Mouse (Mus musculus): ENCODE measurements at regions not wholly inside any gene's neighbourhood (a gene's known extent, or its start where the extent isn't known, plus 50 kb on each side); places are given as distances from the start of the nearest gene placed in this dataset.

DNA sequence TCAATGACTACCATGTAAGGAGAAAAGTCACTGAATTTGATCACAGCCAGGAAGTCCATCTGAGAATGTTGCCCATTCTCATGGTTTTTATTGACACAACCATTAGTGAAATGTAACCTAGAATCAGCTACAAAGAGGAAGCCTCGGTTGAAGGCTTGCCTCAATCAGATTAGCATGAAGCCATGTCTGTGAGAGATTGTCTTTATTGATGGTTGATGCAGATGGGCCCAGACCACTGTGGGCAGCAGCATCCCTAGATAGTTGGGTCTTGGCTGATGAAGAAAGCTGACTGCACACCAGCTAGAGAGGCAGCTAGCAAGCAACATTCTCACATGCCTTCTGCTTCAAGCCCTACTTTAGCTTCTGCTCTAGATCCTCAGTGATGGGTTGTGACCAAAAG lies 60.4 kb upstream of the Rreb1 start:
- Histone ChIP-seq H3K9ac (ENCODE audit: low read depth, low read length) (no peak overlapping the region), H3K4me1 (ENCODE audit: control insufficient read depth, insufficient read depth, low read length) (no peaks in the 10 kb centered on the region), H3K9me3 (ENCODE audit: control insufficient read depth, low read length) (no peaks in the 10 kb centered on the region), H3K4me2 (replicated peaks; ENCODE audit: low read depth, low read length) (no peak overlapping the region), H3K27ac (ENCODE audit: low read depth, low read length) (no peak overlapping the region), H3K27me3 (ENCODE audit: control insufficient read depth, insufficient read depth, low read length) (no peaks in the 10 kb centered on the region), H3K36me3 (ENCODE audit: control insufficient read depth, insufficient read depth, low read length) (no peaks in the 10 kb centered on the region), H3K4me3 (ENCODE audit: low read length) (no peak overlapping the region)
- no peak for ATAC-seq (ENCODE audit: low FRiP score, low TSS enrichment)
- 81% methylated on average over 1 of the region's 1 CpGs for WGBS

DNA sequence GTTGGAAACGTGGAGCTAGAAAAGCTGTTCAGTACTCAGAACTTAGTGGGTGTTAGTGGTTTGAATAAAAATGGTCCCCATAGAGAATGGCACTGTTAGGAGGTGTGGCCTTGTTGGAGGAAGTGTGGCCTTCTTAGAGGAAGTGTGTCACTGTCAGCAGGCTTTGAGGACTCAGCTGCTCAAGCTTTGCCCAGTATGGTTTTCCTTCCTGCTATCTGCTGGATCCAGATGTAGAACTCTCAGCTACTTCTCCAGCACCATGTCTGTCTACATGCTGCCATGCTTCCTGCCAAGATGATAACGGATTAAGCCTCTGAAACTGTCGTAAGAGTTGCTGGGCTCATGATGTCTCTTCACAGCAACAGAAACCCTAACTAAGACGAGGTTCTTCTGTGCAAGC lies 59.8 kb upstream of the Rreb1 start:
- no peaks in the 10 kb centered on the region for H3K36me3 ChIP-seq (ENCODE audit: control insufficient read depth, insufficient read depth, low read length)
- 74% methylated on average over 4 of the region's 4 CpGs for WGBS
- H3K27ac ChIP-seq (ENCODE audit: low read depth, low read length): no peak overlapping the region
- ATAC-seq (ENCODE audit: low FRiP score, low TSS enrichment): no peak
- no peak overlapping the region for H3K4me2 ChIP-seq (replicated peaks; ENCODE audit: low read depth, low read length)
- no peak overlapping the region for H3K9ac ChIP-seq (ENCODE audit: low read depth, low read length)
- H3K4me3 ChIP-seq (ENCODE audit: low read length): no peak overlapping the region
- no peaks in the 10 kb centered on the region for H3K27me3 ChIP-seq (ENCODE audit: control insufficient read depth, insufficient read depth, low read length)
- no peaks in the 10 kb centered on the region for H3K9me3 ChIP-seq (ENCODE audit: control insufficient read depth, low read length)
- H3K4me1 ChIP-seq (ENCODE audit: control insufficient read depth, insufficient read depth, low read length): no peaks in the 10 kb centered on the region

Measured in kidney, embryonic 14.5 days (tissue).